Mouse (Mus musculus) kidney, embryonic 15.5 days (tissue): ENCODE results near the gene Frs2. TPM values are rescaled to one million over a fixed set of nuclear protein-coding genes. Genes with fewer than 3 reads are reported as not detected.
A peak's percentile ranks its signal among the peaks of the same experiment; 100 is the strongest.
"Not testable (repeated sequence)": the region's sequence is repeated elsewhere in the genome, so short reads cannot be mapped to it uniquely, and the experiment has no call there.

Experiments used
- ATAC-seq: fragments of 200-750 bp; cut with Nextera tagmentation; replicated peaks from 2 replicates; pipeline ENCODE4 v1.8.0; 2017; ENCODE audit warnings: moderate TSS enrichment; ENCODE audit not compliant: low FRiP score
- H3K27ac ChIP-seq: fragments of 300-500 bp; sonication (generic); 2 replicates; pipeline ENCODE4 v1.5.1; 2015; ENCODE audit warnings: mild to moderate bottlenecking, inconsistent platforms
- H3K27me3 ChIP-seq: fragments of 300-500 bp; sonication (generic); 2 replicates; pipeline ENCODE4 v1.6.1; 2015; ENCODE audit warnings: inconsistent platforms
- H3K36me3 ChIP-seq: fragments of 300-500 bp; sonication (generic); 2 replicates; pipeline ENCODE4 v1.6.1; 2015; ENCODE audit warnings: inconsistent platforms
- H3K4me1 ChIP-seq: fragments of 300-500 bp; sonication (generic); 2 replicates; pipeline ENCODE4 v1.6.1; 2015; ENCODE audit warnings: inconsistent platforms
- H3K4me2 ChIP-seq: fragments of 300-500 bp; sonication (generic); 2 replicates; pipeline ENCODE4 v1.6.1; 2015; ENCODE audit warnings: moderate library complexity, mild to moderate bottlenecking, inconsistent platforms
- H3K4me3 ChIP-seq: fragments of 300-500 bp; sonication (generic); replicated peaks from 2 replicates; pipeline ENCODE4 v1.5.1; 2015; ENCODE audit warnings: mild to moderate bottlenecking, inconsistent platforms
- H3K9ac ChIP-seq: fragments of 300-500 bp; sonication (generic); 2 replicates; pipeline ENCODE4 v1.6.1; 2015; ENCODE audit warnings: mild to moderate bottlenecking, inconsistent platforms
- H3K9me3 ChIP-seq: fragments of 300-500 bp; sonication (generic); replicated peaks from 2 replicates; pipeline ENCODE4 v1.6.1; 2016; ENCODE audit warnings: inconsistent platforms
- WGBS: fragments of 180-500 bp; shearing (Covaris S2); methylation state at CpG from one replicate; pipeline ENCODE4 v1.1.7; 2015; ENCODE audit warnings: mixed read lengths; 5-methylcytosine and 5-hydroxymethylcytosine counted together
- polyA plus RNA-seq: library from polyadenylated mRNA; unstranded; fragments of >200 nt; fragmentation: Nextera tagmentation; extraction: Ambion mirVana; gene quantifications from 2 replicates; pipeline ENCODE4 v1.2.1, GENCODE M21; 2015

Gene Frs2
- polyA plus RNA-seq, 1 experiment from 2014 or later = 17.8 TPM

DNA sequence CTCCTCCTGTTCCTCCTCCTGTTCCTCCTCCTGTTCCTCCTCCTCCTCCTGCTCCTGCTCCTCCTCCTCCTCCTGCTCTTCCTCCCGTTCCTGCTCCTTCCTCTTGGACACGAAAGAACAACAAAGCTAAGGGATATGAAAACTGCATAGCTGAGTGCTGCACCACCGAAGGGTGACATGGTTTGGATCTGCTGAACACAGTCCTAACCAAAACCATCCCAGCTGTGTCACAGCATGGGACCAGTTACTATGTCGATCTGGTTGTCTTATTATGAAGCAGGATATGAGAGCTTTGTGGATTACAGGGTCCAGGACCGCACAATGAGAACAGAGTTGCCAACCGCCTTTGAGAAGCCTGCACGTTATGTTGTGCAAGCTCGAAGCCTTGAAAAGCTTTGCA is 122.2 kb downstream of the Frs2 start:
- 76% methylated on average over 8 of the region's 8 CpGs for WGBS
- no peaks in the 10 kb centered on the region for H3K36me3 ChIP-seq
- H3K4me2 ChIP-seq = no peak overlapping the region
- no peak overlapping the region for H3K4me3 ChIP-seq
- H3K27ac ChIP-seq = no peak overlapping the region
- H3K27me3 ChIP-seq = peaks cover 68% of the 10 kb centered on the region
- ATAC-seq = no peak
- H3K4me1 ChIP-seq = peaks cover 21% of the 10 kb centered on the region
- no peak overlapping the region for H3K9ac ChIP-seq
- H3K9me3 ChIP-seq = no peaks in the 10 kb centered on the region

- H3K9me3 ChIP-seq, H3K36me3 ChIP-seq, H3K4me2 ChIP-seq, ATAC-seq, H3K9ac ChIP-seq, H3K27ac ChIP-seq, H3K4me3 ChIP-seq: not testable (repeated sequence)
- Histone ChIP-seq H3K4me1 (peaks cover 25% of the 10 kb centered on the region), H3K27me3 (peaks cover 68% of the 10 kb centered on the region)
These were observed 122.6 kb downstream of the Frs2 start for GRCm38 (mm10) chr10:117025776-117026175.

- ATAC-seq = no peak
- Histone ChIP-seq H3K27ac (no peak overlapping the region), H3K4me2 (peak overlapping the region; percentile 47), H3K4me3 (peak overlapping the region; percentile 16; the same call in 1 of the 2 replicates), H3K4me1 (peaks cover 27% of the 10 kb centered on the region), H3K36me3 (no peaks in the 10 kb centered on the region), H3K9me3 (no peaks in the 10 kb centered on the region), H3K9ac (no peak overlapping the region), H3K27me3 (peaks cover 74% of the 10 kb centered on the region)
- 39% methylated on average over 16 of the region's 16 CpGs for WGBS
These were observed 124.6 kb downstream of the Frs2 start for GRCm38 (mm10) chr10:117023693-117024092.

DNA sequence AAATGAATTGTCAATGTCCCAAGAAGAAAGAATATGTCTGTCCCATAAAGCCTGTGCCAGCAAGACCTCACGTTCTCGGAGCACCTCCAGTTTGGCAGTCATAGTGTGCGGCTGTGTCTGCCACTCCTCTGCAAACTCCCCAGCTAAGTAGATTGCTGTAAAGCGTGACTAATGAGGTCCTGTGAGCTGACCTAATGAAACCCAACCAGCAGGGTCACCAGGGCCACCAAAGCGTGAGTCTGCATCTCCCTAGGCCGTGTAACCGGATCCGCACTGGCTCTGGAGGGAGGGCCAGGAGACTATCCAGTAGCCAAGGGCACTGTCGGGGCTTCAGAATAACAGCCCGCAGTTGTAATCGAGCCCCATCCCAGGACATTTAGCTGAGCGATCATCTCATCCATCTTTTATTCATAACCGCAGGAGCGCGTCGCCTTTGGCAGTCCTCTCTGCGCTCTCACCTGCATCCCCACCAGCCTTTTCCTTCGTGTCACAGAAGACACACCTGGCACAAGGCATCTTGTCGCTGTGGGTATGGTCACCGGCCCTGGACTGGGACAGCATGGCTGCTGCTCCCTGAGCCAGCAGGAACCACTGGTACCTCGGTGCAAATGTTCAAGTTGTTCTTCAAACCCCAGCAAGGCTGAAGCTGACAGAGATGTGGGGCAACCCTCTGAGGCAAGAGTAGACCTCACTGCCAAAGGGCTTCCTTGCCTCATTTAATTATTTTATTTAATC is 127.1 kb downstream of the Frs2 start:
- Histone ChIP-seq H3K27ac (no peak overlapping the region), H3K4me3 (no peak overlapping the region), H3K4me2 (peak overlapping the region; percentile 42), H3K27me3 (peaks cover 65% of the 10 kb centered on the region), H3K4me1 (peaks cover 31% of the 10 kb centered on the region), H3K9ac (no peak overlapping the region), H3K36me3 (no peaks in the 10 kb centered on the region), H3K9me3 (no peaks in the 10 kb centered on the region)
- WGBS = 10% methylated on average over 21 of the region's 21 CpGs
- ATAC-seq = peak; percentile 98

Other genes with a start within 250 kb of the Frs2 start
- 114 and 121 TPM in 2 replicates for gene Rab3ip, start 197.8 kb downstream of the Frs2 start, polyA plus RNA-seq
- gene Gm10271, start 175.9 kb downstream of the Frs2 start, polyA plus RNA-seq = not detected in 2 replicates
- 0.30 and 0.44 TPM in 2 replicates for gene Best3, start 162.2 kb downstream of the Frs2 start, polyA plus RNA-seq
- not detected in 2 replicates for gene Lrrc10, start 103.2 kb downstream of the Frs2 start, polyA plus RNA-seq
- 258 and 266 TPM in 2 replicates for gene Cct2, start 84.7 kb downstream of the Frs2 start, polyA plus RNA-seq
- gene Yeats4, start 76.0 kb upstream of the Frs2 start, polyA plus RNA-seq = 68.6 and 71.1 TPM in 2 replicates
- gene 9530003J23Rik, start 90.2 kb upstream of the Frs2 start, polyA plus RNA-seq = not detected in 2 replicates
- 70.6 and 78.0 TPM in 2 replicates for gene Lyz2, start 133.8 kb upstream of the Frs2 start, polyA plus RNA-seq
- not detected in 2 replicates for gene Lyz1, start 144.3 kb upstream of the Frs2 start, polyA plus RNA-seq
- 164 and 169 TPM in 2 replicates for gene Cpsf6, start 231.5 kb upstream of the Frs2 start, polyA plus RNA-seq